Mouse (Mus musculus) heart, embryonic 16.5 days (tissue): ENCODE measurements around the gene Tbkbp1. TPM values are rescaled to one million over a fixed set of nuclear protein-coding genes. Genes with fewer than 3 reads are reported as not detected.

Experiments used
- ATAC-seq: fragments of 200-750 bp; cut with Nextera tagmentation; replicated peaks from 2 replicates; pipeline ENCODE4 v1.8.0; 2017; ENCODE audit warnings: moderate number of reproducible peaks; ENCODE audit not compliant: insufficient read depth, low FRiP score; ENCODE audit errors: extremely low read depth
- H3K27ac ChIP-seq: fragments of 300-500 bp; sonication (generic); 2 replicates; pipeline ENCODE4 v1.5.1; 2014; ENCODE audit warnings: mild to moderate bottlenecking, low read length, control low read depth, moderate library complexity
- H3K27me3 ChIP-seq: fragments of 300-500 bp; sonication (generic); 2 replicates; pipeline ENCODE4 v1.6.1; 2014; ENCODE audit warnings: low read length, mixed read lengths; ENCODE audit not compliant: control insufficient read depth, insufficient read depth
- H3K36me3 ChIP-seq: fragments of 300-500 bp; sonication (generic); 2 replicates; pipeline ENCODE4 v1.6.1; 2014; ENCODE audit not compliant: control insufficient read depth, insufficient read depth
- H3K4me1 ChIP-seq: fragments of 300-500 bp; sonication (generic); 2 replicates; pipeline ENCODE4 v1.6.1; 2014; ENCODE audit warnings: low read length, mixed read lengths; ENCODE audit not compliant: control insufficient read depth, insufficient read depth
- H3K4me2 ChIP-seq: fragments of 300-500 bp; sonication (generic); 2 replicates; pipeline ENCODE4 v1.6.1; 2014; ENCODE audit warnings: low read depth, mild to moderate bottlenecking, control low read depth, low read length
- H3K4me3 ChIP-seq: fragments of 300-500 bp; sonication (generic); 2 replicates; pipeline ENCODE4 v1.5.1; 2014; ENCODE audit warnings: mild to moderate bottlenecking, control low read depth, low read length
- H3K9ac ChIP-seq: fragments of 300-500 bp; sonication (generic); 2 replicates; pipeline ENCODE4 v1.6.1; 2014; ENCODE audit warnings: low read length, control low read depth
- H3K9me3 ChIP-seq: fragments of 300-500 bp; sonication (generic); replicated peaks from 2 replicates; pipeline ENCODE4 v1.6.1; 2016; ENCODE audit warnings: low read length; ENCODE audit not compliant: control insufficient read depth
- WGBS: fragments of 180-500 bp; shearing (Covaris S2); extraction: QIAGEN DNeasy Blood & Tissue Kit; methylation state at CpG from one replicate; pipeline ENCODE4 v1.1.7; 2014; 5-methylcytosine and 5-hydroxymethylcytosine counted together
- polyA plus RNA-seq: library from polyadenylated mRNA; unstranded; fragments of >200 nt; fragmentation: Nextera tagmentation; extraction: Ambion mirVana; gene quantifications from 2 replicates; pipeline ENCODE4 v1.2.1, GENCODE M21; 2015

Gene Tbkbp1
- polyA plus RNA-seq, 1 experiment from 2014 or later, result 3.8 TPM

DNA sequence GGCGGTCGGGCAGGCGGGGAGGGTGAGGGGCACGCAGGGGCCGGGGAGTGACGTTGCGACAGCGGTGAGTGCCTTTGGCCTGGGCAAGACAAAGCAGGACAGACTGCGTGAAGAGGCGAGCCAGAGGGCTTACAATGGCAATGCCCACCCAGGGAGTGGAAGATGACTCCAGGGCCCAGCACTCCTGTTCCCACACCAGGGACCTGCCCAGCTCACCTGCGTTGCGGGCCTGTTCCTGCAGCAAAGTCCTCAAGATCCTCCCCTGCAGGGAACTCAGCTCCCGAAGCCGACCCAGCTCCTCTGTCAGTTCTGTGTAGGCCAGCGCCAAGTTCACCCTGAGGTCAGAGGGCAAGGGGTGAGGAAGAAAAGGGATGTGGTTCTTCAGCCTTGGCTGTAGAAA, 12.0 kb downstream of the Tbkbp1 start:
- no peaks in the 10 kb centered on the region for H3K4me1 ChIP-seq
- no peaks in the 10 kb centered on the region for H3K36me3 ChIP-seq
- H3K4me3 ChIP-seq, result peak overlapping the region; percentile 51
- no peak; the same call in 1 of the 2 replicates for ATAC-seq
- peak overlapping the region; percentile 63 for H3K9ac ChIP-seq
- WGBS, result 36% methylated on average over 14 of the region's 15 CpGs
- H3K4me2 ChIP-seq, result peak overlapping the region; percentile 78
- no peak overlapping the region for H3K27ac ChIP-seq
- H3K27me3 ChIP-seq, result peaks cover 11% of the 10 kb centered on the region
- no peaks in the 10 kb centered on the region for H3K9me3 ChIP-seq

DNA sequence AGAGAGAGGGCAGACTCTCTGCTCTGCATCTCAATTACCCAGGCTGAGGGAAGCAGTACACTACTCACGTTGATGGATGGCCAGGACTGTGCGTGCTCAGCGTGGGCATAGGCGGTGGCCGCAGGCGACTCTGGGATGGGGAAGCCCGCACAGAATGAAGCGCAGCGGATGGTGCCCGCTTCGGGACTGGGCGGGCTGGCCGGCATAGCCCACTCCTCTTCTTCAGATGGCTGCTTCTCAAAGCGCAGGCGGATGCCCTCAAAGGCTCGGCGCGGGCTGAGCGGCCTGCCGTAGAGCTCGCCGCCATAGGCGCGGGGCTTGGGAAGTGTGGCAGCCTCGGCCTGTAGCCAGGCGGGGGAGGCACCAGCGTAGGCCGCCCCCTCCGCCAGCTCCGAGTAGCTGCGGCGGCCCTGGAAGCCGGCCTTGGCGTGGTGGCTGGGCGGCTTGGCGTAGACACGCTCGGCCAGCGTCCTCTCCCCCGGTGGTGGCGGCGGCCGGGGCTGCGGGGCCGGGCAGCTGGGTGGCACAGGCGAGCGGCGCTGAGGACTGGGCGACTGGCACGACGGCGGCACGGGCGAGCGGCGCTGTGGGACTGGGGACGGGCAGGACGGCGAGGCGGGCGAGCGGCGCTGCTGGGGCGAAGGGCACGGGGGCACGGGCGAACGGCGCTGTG, 12.6 kb downstream of the Tbkbp1 start:
- peak overlapping the region; percentile 51 for H3K4me3 ChIP-seq
- peak; percentile 42; the same call in 1 of the 2 replicates for ATAC-seq
- peaks cover 11% of the 10 kb centered on the region for H3K27me3 ChIP-seq
- no peaks in the 10 kb centered on the region for H3K4me1 ChIP-seq
- H3K9ac ChIP-seq, result peak overlapping the region; percentile 63
- H3K9me3 ChIP-seq, result no peaks in the 10 kb centered on the region
- no peaks in the 10 kb centered on the region for H3K36me3 ChIP-seq
- H3K27ac ChIP-seq, result no peak overlapping the region
- H3K4me2 ChIP-seq, result peak overlapping the region; percentile 78
- WGBS, result 27% methylated on average over 69 of the region's 69 CpGs

DNA sequence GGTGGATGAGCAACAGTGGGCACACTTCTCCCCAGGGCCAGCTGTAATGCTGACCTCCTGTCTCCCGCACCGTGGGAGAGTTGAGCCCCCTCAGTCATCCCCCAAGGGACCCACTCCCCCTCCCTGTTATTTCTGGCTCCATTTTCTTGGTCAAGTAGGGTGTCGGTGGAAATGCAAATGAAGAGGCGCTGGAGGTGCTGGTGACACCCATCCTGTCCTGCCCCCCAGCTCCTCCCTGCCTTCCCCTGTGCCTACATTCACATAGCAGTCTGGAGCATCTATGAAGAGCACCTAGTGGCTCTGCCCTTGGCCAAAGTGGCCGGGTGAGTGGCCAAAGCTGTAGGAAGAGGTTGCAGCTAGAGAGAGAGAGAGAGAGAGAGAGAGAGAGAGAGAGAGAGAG, 18.0 kb downstream of the Tbkbp1 start:
- no peaks in the 10 kb centered on the region for H3K4me1 ChIP-seq
- no peak overlapping the region for H3K27ac ChIP-seq
- H3K4me2 ChIP-seq, result no peak overlapping the region
- ATAC-seq, result no peak
- peaks cover 16% of the 10 kb centered on the region for H3K27me3 ChIP-seq
- no peak overlapping the region for H3K4me3 ChIP-seq
- no peaks in the 10 kb centered on the region for H3K36me3 ChIP-seq
- H3K9ac ChIP-seq, result no peak overlapping the region
- WGBS, result 43% methylated on average over 5 of the region's 5 CpGs
- H3K9me3 ChIP-seq, result no peaks in the 10 kb centered on the region

DNA sequence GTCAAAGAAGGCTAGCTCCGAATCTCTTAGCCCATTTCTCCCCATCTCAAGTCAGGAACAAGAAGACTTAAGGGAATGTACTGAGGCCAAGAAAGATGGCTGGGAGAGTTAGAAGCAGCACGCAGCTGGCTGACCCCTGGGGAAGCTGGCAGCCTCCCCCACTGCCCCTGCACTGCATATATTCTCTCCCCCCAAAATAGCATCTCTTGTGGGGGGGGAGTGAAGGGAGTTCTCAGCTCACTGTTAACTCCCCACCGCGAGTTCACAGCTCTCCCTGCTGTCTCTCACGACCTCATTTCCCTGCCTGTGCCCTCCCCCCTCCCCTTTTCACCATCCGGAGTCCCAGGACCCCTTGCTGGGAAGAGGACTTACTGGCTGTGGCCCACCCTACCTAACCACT, 19.1 kb downstream of the Tbkbp1 start:
- H3K27me3 ChIP-seq, result peaks cover 13% of the 10 kb centered on the region
- WGBS, result 15% methylated on average over 6 of the region's 6 CpGs
- H3K36me3 ChIP-seq, result no peaks in the 10 kb centered on the region
- H3K4me3 ChIP-seq, result no peak overlapping the region
- peaks cover 5% of the 10 kb centered on the region for H3K4me1 ChIP-seq
- ATAC-seq, result no peak
- H3K27ac ChIP-seq, result no peak overlapping the region
- H3K4me2 ChIP-seq, result no peak overlapping the region
- no peaks in the 10 kb centered on the region for H3K9me3 ChIP-seq
- no peak overlapping the region for H3K9ac ChIP-seq

DNA sequence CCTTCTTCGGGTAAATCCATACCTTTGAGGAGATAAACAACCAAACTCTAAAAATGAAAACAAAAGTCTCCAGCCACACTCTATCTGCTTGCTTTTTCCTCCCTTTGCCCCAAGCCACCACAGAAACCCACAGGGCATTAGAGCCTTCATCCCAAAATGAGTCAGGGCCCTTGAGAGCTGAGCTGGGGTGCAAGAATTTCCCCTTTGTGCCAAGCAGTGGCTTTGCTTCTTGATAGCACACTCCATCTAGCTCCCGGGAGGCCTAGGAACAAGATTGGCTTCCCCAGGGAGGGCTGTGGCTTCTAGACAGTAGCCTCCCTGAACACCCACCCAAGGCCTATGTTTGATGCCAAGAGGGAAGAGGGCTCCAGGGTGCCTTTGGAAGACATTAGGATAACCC, 19.6 kb downstream of the Tbkbp1 start:
- H3K36me3 ChIP-seq, result no peaks in the 10 kb centered on the region
- no peak overlapping the region for H3K27ac ChIP-seq
- H3K4me3 ChIP-seq, result no peak overlapping the region
- ATAC-seq, result no peak
- H3K9ac ChIP-seq, result no peak overlapping the region
- WGBS, result 59% methylated on average over 2 of the region's 2 CpGs
- H3K9me3 ChIP-seq, result no peaks in the 10 kb centered on the region
- H3K4me2 ChIP-seq, result no peak overlapping the region
- H3K27me3 ChIP-seq, result peaks cover 13% of the 10 kb centered on the region
- peaks cover 8% of the 10 kb centered on the region for H3K4me1 ChIP-seq

DNA sequence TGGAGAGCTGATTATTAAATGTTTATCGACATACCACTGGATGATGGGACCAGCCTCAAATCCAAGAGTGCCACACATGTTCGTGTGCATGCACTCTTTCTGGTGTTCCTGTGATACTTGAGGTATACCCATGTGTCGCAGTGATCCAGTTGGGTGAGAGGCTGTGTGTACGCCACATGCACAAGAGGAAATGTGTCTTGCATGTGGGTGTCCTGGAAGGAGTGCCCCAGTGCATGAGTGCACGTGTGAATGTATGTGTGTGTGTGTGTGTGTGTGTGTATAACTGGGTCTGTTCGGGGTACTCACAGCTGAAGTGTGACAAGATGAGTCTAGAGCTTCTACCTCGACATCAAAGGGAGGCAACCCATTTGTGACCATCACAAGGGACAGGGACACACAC, 21.0 kb downstream of the Tbkbp1 start:
- ATAC-seq, result no peak
- Histone ChIP-seq H3K36me3 (no peaks in the 10 kb centered on the region), H3K27me3 (peaks cover 12% of the 10 kb centered on the region), H3K9ac (no peak overlapping the region), H3K4me3 (no peak overlapping the region), H3K27ac (no peak overlapping the region), H3K4me2 (no peak overlapping the region), H3K4me1 (peaks cover 9% of the 10 kb centered on the region), H3K9me3 (no peaks in the 10 kb centered on the region)
- 69% methylated on average over 7 of the region's 7 CpGs for WGBS

DNA sequence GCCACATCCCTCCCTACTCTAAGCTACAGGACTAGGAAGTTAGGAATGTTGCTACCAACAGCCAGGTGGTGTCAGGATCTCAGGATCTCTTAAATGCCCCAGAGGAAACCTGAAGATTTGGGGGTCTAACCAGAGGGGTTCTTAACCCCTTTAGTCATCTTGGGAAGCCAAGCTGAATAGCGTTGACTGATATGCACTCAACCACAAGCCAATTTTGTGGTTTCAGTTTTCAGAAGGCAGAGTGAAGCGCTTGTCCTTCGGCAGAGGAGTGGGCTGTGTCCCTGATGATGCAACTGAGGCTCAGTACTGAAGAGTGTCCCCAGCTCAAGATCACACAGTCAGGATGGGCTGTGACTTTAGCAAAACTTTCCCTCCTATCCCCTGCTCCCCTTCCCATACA, 22.3 kb downstream of the Tbkbp1 start:
- peaks cover 9% of the 10 kb centered on the region for H3K4me1 ChIP-seq
- H3K4me3 ChIP-seq, result no peak overlapping the region
- 68% methylated on average over 3 of the region's 3 CpGs for WGBS
- H3K4me2 ChIP-seq, result no peak overlapping the region
- no peak overlapping the region for H3K9ac ChIP-seq
- peaks cover 12% of the 10 kb centered on the region for H3K27me3 ChIP-seq
- H3K36me3 ChIP-seq, result no peaks in the 10 kb centered on the region
- H3K27ac ChIP-seq, result no peak overlapping the region
- no peak for ATAC-seq
- H3K9me3 ChIP-seq, result no peaks in the 10 kb centered on the region

DNA sequence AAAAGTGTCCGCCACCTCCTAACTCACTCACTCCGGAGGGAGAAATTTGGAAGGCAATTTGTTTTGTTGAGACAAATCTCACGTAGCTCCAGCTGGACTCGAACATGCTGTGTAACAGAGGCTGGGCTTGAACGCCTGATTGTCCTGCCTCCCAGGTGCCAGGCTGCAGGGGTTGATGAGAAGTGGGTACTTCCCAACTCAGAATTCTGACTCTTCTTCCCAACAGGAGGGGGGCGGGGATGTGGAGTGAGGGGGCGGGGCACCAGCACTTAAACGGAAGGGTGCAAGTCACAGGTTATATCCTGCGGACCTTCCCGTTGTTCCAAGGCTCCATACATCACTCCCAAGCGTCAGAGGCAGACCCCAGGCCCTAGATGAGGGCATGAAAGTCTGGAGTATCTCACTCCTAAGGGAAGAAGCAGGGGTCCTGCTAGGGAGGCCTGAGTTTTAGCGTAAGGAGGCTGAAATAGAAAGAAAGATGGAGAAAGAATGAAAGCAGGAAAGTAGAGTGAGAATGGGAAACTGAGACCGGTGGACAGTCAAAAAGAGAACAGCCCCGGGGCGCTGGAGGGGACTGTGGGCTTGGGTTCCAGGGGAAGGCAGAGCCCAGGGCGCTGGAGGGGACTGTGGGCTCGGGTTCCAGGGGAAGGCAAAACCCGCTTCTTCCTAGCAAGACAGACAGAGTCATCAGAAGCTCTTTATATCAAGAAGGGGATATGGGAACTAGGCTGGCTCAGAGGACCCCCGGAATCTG, 23.6 kb downstream of the Tbkbp1 start:
- Histone ChIP-seq H3K27me3 (peaks cover 12% of the 10 kb centered on the region), H3K36me3 (no peaks in the 10 kb centered on the region), H3K9ac (peak overlapping the region; percentile 77), H3K9me3 (no peaks in the 10 kb centered on the region), H3K4me2 (peak overlapping the region; percentile 98), H3K4me3 (peak overlapping the region; percentile 66), H3K27ac (no peak overlapping the region), H3K4me1 (peaks cover 9% of the 10 kb centered on the region)
- 26% methylated on average over 19 of the region's 19 CpGs for WGBS
- ATAC-seq, result no peak
